Mouse (Mus musculus) MN1 (cell line): ENCODE measurements around the gene Cbr1.

ENCODE experiments used
- DNase-seq: peaks from one replicate; pipeline ENCODE4 v3.0.0-alpha.2; 2016; ENCODE audit warnings: low spot score

The Cbr1 gene

GRCm38 (mm10) chr16:93605553-93605952 is at the start of gene Cbr1:
Gene Cbr1 (plus strand): TSS chr16:93605853.
- DNase-seq, result peak; percentile 19

- DNase-seq, result no peak
These were observed 48.0 kb upstream of the Cbr1 start for GRCm38 (mm10) chr16:93557646-93558045.

DNA sequence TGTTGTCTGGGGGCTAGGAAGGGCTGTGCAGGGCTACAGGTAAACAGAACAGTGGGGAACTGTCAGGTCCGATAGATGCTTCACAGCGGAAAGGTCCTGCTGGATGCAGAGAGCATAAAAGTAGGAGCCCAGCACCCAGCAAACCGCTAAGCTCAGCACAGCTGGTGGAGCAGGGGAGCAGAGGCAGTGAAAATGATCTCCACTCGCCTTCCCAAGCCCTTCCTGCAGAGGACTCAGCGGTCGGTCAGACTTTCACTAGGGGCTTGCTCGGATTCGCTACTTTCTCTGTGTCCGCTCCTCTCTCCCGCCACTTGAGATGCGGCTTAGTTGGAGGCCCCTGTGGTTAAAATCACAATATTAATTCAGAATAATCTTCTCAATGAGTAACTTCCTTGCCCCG is 47.2 kb upstream of the Cbr1 start:
- DNase-seq, result no peak

DNA sequence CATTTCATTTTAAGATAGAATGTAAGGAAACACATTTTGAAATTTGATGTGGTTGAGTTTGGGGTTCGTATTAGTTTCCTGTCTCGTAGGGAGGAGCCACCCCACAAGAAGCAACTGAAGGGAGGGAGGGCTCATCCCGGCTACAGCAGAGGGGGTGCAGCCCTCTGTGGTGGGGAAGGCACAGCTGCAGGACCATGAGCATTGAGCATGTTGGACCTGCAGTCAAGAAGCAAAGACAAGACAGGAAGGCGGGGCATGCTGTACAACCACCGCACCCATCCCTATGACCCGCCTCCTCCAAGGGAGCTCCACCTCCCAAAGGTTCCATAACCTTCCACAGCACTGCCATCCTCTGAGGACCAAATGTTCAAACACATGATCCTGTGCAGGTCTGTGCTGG is 33.3 kb upstream of the Cbr1 start:
- DNase-seq, result no peak

GRCm38 (mm10) chr16:93573434-93573833 is 32.2 kb upstream of the Cbr1 start:
- no peak for DNase-seq

- no peak for DNase-seq
These were observed 31.0 kb upstream of the Cbr1 start for GRCm38 (mm10) chr16:93574521-93575191.

DNA sequence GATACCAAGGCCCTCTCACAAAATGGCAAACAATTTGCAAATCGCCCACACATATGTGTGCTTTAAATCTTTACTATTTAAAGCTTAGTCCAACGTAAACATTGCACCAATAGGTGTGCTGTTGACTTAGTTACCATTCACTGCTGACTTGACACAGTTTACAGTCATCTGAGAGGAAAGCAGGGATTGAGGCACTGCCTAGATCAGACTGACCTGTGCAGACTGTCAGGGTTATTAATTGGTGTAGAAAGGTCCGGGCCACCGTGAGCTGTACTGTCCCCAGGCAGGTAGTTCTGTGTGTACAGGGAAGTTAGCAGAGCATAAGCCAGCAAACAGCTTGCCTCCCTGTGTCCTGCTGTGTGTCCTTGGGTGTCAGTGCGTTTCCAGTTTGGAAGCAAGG is 30.1 kb upstream of the Cbr1 start:
- DNase-seq, result no peak

DNA sequence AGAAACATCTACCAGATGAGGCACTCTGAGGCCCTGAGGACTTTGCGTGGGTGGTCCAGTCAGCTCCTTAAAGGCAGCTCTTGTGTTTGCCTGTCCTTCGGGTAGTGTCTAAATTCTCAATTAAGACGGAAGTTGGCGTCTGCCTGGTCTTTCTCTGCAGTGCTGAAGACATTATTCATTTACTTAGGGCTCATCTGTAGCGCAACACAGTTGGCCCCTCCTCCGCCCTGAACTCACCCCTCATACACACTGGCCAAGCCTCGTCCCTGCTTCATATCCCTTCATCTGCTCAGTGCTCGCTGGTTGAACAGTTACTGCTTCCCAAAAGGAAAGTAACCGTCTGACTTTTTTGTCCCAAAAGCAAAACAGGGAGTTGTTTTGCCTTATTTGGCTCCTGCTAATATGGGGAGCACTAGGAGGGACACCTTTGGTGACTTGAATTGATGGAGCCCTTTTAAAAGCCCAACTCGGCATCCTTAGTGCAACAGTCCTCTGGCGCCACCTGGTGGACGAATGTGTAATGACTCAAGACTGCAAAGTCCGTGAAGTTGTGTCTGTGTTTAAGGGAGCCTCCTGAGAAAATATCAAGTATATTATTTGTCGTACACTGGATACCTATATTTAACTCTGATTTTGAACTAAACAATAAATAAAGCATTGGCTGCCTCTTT is 29.1 kb upstream of the Cbr1 start:
- peak; percentile 74 for DNase-seq

- DNase-seq, result no peak
These were observed 27.2 kb upstream of the Cbr1 start for GRCm38 (mm10) chr16:93578346-93579005.

DNA sequence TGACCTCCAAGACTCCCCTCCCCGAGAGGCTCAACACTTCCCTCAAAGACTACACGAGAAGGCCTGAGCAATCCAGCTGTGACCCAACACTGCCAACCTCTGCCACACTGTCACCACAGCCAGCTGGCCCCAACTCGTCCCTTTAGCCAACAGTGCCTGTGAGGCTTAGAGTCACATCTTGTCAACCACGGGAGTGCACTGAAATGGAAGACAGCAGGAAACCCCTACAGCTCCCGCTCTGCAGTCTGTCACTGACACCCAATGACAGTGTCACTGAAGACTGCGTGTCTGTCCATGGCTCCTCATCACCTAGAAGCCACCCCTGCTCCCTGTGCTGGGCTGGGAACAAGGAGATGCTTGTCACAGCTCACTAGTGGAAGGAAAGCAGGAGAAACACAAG is 24.5 kb upstream of the Cbr1 start:
- no peak for DNase-seq

GRCm38 (mm10) chr16:93584976-93585702 is 20.5 kb upstream of the Cbr1 start:
- DNase-seq, result peak; percentile 29

DNA sequence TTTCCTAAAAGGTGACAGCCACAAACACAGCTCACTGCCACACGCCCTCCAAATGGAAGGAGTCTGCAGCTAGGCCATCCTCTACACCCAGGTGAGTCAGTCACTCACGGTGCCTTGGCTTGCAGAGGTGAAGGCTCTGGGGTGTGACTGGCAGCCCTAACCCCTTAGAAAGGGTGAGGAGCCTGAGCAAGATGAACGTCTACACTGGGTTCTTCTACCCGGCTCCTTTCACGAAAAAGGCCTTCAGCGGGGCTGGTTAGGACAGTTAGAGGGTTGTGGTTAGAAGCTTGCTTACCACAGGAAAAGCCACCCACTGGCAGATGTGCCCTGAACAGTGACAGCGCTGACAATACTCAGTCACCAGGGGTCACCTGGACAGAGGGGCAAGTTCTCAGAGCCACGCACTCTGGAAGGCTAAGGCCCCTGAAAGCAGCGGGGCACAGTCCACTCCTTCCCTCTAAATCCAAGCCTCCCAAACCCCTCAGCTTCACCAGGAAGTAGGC is 19.9 kb upstream of the Cbr1 start:
- no peak for DNase-seq

- no peak for DNase-seq
These were observed 19.3 kb upstream of the Cbr1 start for GRCm38 (mm10) chr16:93586382-93586781.

- DNase-seq, result no peak
These were observed 17.4 kb upstream of the Cbr1 start for GRCm38 (mm10) chr16:93588281-93588680.

DNA sequence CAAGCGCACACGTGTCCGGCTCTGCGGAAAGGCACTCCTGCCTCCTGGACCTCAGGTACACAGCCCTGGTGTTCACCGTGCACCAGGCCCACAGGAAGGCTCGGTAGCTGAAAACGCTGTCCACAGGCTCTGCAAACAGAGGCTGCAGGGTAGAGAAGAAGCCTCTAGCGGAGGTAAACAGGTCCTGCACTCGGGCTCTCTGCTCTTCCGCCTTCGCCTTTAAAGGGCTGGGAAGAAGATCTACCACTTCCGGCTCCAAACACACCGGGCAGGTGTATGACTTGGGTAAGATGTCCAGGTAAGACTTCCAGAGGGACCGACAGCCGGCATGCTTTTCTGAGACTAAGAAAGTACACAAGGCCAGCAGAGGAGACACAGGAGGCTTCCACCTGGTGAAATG is 14.7 kb upstream of the Cbr1 start:
- DNase-seq, result no peak

- DNase-seq, result no peak
These were observed 13.9 kb upstream of the Cbr1 start for GRCm38 (mm10) chr16:93591450-93592430.

GRCm38 (mm10) chr16:93592711-93593110 is 12.9 kb upstream of the Cbr1 start:
- no peak for DNase-seq

DNA sequence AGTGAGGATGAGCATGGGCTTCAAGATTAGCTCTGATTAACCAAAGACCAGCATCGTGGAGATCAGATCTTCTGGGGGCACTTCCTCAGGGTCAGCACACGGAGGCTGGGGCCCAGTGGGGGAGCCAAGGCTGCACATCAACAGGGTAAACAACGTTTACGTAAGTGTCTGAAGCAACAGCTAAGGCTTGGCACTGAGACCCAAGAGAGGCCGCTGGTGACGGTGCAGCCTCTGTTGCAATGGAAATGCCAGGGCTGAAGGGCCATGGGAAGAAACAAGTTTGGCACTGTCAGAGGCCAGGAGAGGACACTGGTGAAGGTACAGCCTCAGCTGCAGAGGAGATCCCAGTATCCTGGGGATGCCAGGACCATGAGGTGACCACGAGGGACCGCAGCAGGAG is 12.2 kb upstream of the Cbr1 start:
- DNase-seq, result no peak

DNA sequence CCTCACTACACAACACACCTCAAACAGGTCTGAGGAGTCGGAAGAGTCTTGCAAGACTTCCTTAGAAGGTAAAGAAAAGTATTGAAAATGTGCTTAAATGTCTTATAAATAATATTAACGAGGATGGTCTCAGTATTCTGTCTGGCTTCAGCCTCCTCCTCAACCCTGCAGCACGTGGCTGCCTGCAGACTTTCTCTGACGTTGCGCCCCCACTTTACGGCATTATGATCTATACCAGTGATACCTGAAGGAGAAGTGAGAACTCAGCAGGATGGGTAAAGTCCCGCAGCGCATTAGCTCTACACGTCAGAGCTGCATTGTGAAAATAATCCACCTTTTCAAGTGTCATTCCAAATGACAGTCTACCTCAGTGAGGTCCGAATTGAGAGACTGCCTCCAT is 11.2 kb upstream of the Cbr1 start:
- no peak for DNase-seq

- no peak for DNase-seq
These were observed 9.9 kb upstream of the Cbr1 start for GRCm38 (mm10) chr16:93595766-93596165.

DNA sequence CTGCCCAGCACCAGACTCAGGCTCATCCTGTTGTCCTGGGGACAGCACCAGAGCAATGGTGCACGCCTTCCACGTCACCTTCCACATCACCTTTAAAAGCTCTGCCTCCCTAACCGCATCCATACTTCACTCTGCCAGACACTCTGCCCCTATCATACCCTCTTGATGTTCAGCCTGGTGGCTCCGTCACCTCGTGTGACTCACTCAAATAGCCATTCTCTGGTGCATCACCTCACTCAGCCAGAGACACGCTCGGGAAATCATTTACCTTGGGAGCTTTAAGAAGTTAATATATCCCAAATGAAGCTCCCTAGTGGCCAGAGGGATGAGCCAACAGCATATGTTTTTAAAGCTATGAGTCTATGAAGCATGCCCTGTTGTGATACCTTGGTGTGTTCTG is 8.8 kb upstream of the Cbr1 start:
- DNase-seq, result no peak
